Mouse (Mus musculus): ENCODE results near the gene Mapk12. TPM values are rescaled to one million over a fixed set of nuclear protein-coding genes. Genes with fewer than 3 reads are reported as not detected.

Mapk12 gene
- total RNA-seq, 4 experiments from 2014 or later = 4.9 to 9.7 (median 7.0) TPM

- DNase-seq (ENCODE audit: low spot score in 2 of 2) = no peak
Measured at GRCm38 (mm10) chr15:89171526-89172051, 31.1 kb upstream of the Mapk12 start.

- DNase-seq (ENCODE audit: low spot score in 2 of 2) = no peak
Measured at GRCm38 (mm10) chr15:89170102-89170501, 29.6 kb upstream of the Mapk12 start.

- DNase-seq (ENCODE audit: low spot score in 2 of 2) = peak; percentile 83 to 84
Measured at GRCm38 (mm10) chr15:89169431-89169830, 28.9 kb upstream of the Mapk12 start.

- no peak for DNase-seq (ENCODE audit: low spot score in 2 of 2)
Measured at GRCm38 (mm10) chr15:89168922-89169321, 28.4 kb upstream of the Mapk12 start.

GRCm38 (mm10) chr15:89165478-89165877 is 25.0 kb upstream of the Mapk12 start:
- DNase-seq (ENCODE audit: low spot score in 2 of 2) = no peak

GRCm38 (mm10) chr15:89161397-89161796 is 20.9 kb upstream of the Mapk12 start:
- DNase-seq (ENCODE audit: low spot score in 2 of 2) = no peak

- no peak for DNase-seq (ENCODE audit: low spot score in 2 of 2)
Measured at GRCm38 (mm10) chr15:89158516-89158915, 18.0 kb upstream of the Mapk12 start.

- DNase-seq (ENCODE audit: low spot score in 2 of 2) = peak in 1 of 2 experiments; percentile 56
Measured at GRCm38 (mm10) chr15:89157954-89158353, 17.5 kb upstream of the Mapk12 start.

- no peak for DNase-seq (ENCODE audit: low spot score in 2 of 2)
Measured at GRCm38 (mm10) chr15:89152312-89152711, 11.8 kb upstream of the Mapk12 start.

- DNase-seq (ENCODE audit: low spot score in 2 of 2) = no peak
Measured at GRCm38 (mm10) chr15:89150041-89150390, 9.5 kb upstream of the Mapk12 start.

GRCm38 (mm10) chr15:89149271-89150040 is 9.0 kb upstream of the Mapk12 start, which contains the start of gene Mapk11:
TSS of gene Mapk11 (minus strand) at chr15:89149628.
- no peak for DNase-seq (ENCODE audit: low spot score in 2 of 2)

GRCm38 (mm10) chr15:89148496-89149270 is 8.2 kb upstream of the Mapk12 start:
- DNase-seq (ENCODE audit: low spot score in 2 of 2) = no peak

GRCm38 (mm10) chr15:89147895-89148294 is 7.4 kb upstream of the Mapk12 start:
- DNase-seq (ENCODE audit: low spot score in 2 of 2) = no peak

GRCm38 (mm10) chr15:89147456-89147855 is 7.0 kb upstream of the Mapk12 start:
- DNase-seq (ENCODE audit: low spot score in 2 of 2) = no peak

- no peak for DNase-seq (ENCODE audit: low spot score in 2 of 2)
Measured at GRCm38 (mm10) chr15:89147024-89147423, 6.5 kb upstream of the Mapk12 start.

- DNase-seq (ENCODE audit: low spot score in 2 of 2) = peak; percentile 37 to 51
Measured at GRCm38 (mm10) chr15:89146537-89146936, 6.0 kb upstream of the Mapk12 start.

GRCm38 (mm10) chr15:89145813-89146350 is 5.4 kb upstream of the Mapk12 start:
- DNase-seq (ENCODE audit: low spot score in 2 of 2) = no peak

GRCm38 (mm10) chr15:89144965-89145364 is 4.5 kb upstream of the Mapk12 start:
- no peak for DNase-seq (ENCODE audit: low spot score in 2 of 2)

- DNase-seq (ENCODE audit: low spot score in 2 of 2) = no peak
Measured at GRCm38 (mm10) chr15:89143134-89143533, 2.6 kb upstream of the Mapk12 start.

- DNase-seq (ENCODE audit: low spot score in 2 of 2) = no peak
Measured at GRCm38 (mm10) chr15:89141905-89142304, 1.4 kb upstream of the Mapk12 start.

- no peak for DNase-seq (ENCODE audit: low spot score in 2 of 2)
Measured at GRCm38 (mm10) chr15:89141443-89141842, 940 bp upstream of the Mapk12 start.

- DNase-seq (ENCODE audit: low spot score in 2 of 2) = peak in 1 of 2 experiments; percentile 62
Measured at GRCm38 (mm10) chr15:89140048-89140658, 350 bp downstream of the Mapk12 start.

Data from layer of hippocampus, adult 8-10 months (tissue).